Mouse (Mus musculus): ENCODE data around the gene Fbf1.
"Not testable (repeated sequence)": the region's sequence is repeated elsewhere in the genome, so short reads cannot be mapped to it uniquely, and the experiment has no call there.

Gene Fbf1

GRCm38 (mm10) chr11:116134171-116134570, 33.8 kb downstream of the Fbf1 start:
- DNase-seq (ENCODE audit: low read depth, low spot score), result no peak

- DNase-seq (ENCODE audit: low read depth, low spot score), result no peak
Observed at GRCm38 (mm10) chr11:116133497-116133896, 34.5 kb downstream of the Fbf1 start.

- DNase-seq (ENCODE audit: low read depth, low spot score), result no peak
Observed at GRCm38 (mm10) chr11:116132366-116133333, 35.3 kb downstream of the Fbf1 start.

- DNase-seq (ENCODE audit: low read depth, low spot score), result no peak
Observed at GRCm38 (mm10) chr11:116131349-116132170, 36.4 kb downstream of the Fbf1 start.

GRCm38 (mm10) chr11:116130488-116131205, 37.3 kb downstream of the Fbf1 start, which contains the start of gene Trim65:
Gene Trim65, minus strand, starts transcription at chr11:116131128.
- no peak for DNase-seq (ENCODE audit: low read depth, low spot score)

- DNase-seq (ENCODE audit: low read depth, low spot score), result no peak
Observed at GRCm38 (mm10) chr11:116129993-116130487, 37.9 kb downstream of the Fbf1 start.

- DNase-seq (ENCODE audit: low read depth, low spot score), result no peak
Observed at GRCm38 (mm10) chr11:116129091-116129790, 38.7 kb downstream of the Fbf1 start.

GRCm38 (mm10) chr11:116127986-116128385, 40.0 kb downstream of the Fbf1 start:
- no peak for DNase-seq (ENCODE audit: low read depth, low spot score)

GRCm38 (mm10) chr11:116127156-116127980, 40.6 kb downstream of the Fbf1 start, which contains the start of gene Trim47:
Gene Trim47, minus strand, starts transcription at chr11:116127210.
- DNase-seq (ENCODE audit: low read depth, low spot score), result no peak

- no peak for DNase-seq (ENCODE audit: low read depth, low spot score)
Observed at GRCm38 (mm10) chr11:116126261-116126660, 41.7 kb downstream of the Fbf1 start.

- DNase-seq (ENCODE audit: low read depth, low spot score), result not testable (repeated sequence)
Observed at GRCm38 (mm10) chr11:116121731-116122245, 46.2 kb downstream of the Fbf1 start.

GRCm38 (mm10) chr11:116117819-116118218, 50.1 kb downstream of the Fbf1 start:
- no peak for DNase-seq (ENCODE audit: low read depth, low spot score)

GRCm38 (mm10) chr11:116117241-116117640, 50.7 kb downstream of the Fbf1 start:
- no peak for DNase-seq (ENCODE audit: low read depth, low spot score)

- no peak for DNase-seq (ENCODE audit: low read depth, low spot score)
Observed at GRCm38 (mm10) chr11:116111611-116112203, 56.3 kb downstream of the Fbf1 start.

- no peak for DNase-seq (ENCODE audit: low read depth, low spot score)
Observed at GRCm38 (mm10) chr11:116111067-116111466, 56.9 kb downstream of the Fbf1 start.

- no peak for DNase-seq (ENCODE audit: low read depth, low spot score)
Observed at GRCm38 (mm10) chr11:116110540-116110939, 57.4 kb downstream of the Fbf1 start.

- DNase-seq (ENCODE audit: low read depth, low spot score), result no peak
Observed at GRCm38 (mm10) chr11:116110131-116110530, 57.8 kb downstream of the Fbf1 start.

- no peak for DNase-seq (ENCODE audit: low read depth, low spot score)
Observed at GRCm38 (mm10) chr11:116109441-116110081, 58.4 kb downstream of the Fbf1 start.
